Mouse (Mus musculus) common myeloid progenitor, adult 5-6 weeks (primary cell): ENCODE measurements around the gene Cdkl4. TPM values are rescaled to one million over a fixed set of nuclear protein-coding genes. Genes with fewer than 3 reads are reported as not detected.
A peak's percentile ranks its signal among the peaks of the same experiment; 100 is the strongest.
"Not testable (repeated sequence)": the region's sequence is repeated elsewhere in the genome, so short reads cannot be mapped to it uniquely, and the experiment has no call there.

Experiments used
- ATAC-seq: replicated peaks from 2 replicates; pipeline ENCODE4 v1.8.0; 2016; ENCODE audit warnings: low read depth, mild to moderate bottlenecking, moderate TSS enrichment, inconsistent platforms; ENCODE audit not compliant: poor library complexity, severe bottlenecking
- total RNA-seq: library from RNA; stranded (forward); fragments of 200-1000, 187-1606 nt; gene quantifications from 2 replicates; pipeline ENCODE4 v1.2.3, GENCODE M21; 2017

Gene Cdkl4
- total RNA-seq: not detected in 2 replicates

DNA sequence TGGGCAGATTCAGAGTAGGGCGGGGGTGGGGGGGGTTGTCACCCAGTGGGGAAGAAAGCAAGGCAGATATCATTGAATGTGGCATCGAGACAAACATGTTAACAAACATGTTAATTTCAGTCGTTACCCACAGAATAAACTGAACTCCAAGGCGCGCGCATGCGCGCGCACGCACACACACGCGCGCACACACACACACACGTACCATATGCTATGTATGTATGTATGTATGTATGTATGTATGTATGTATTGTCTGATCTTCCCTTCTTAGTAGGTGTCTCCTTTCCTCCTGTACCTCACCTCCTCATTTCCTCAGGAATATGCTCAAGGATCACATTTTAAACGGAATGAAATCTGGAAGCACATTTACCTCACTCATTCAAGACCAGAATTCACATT lies at the start of gene Cdkl4:
Gene Cdkl4, minus strand, starts transcription at position 175 of the 400 bp plus-strand sequence.
- no peak for ATAC-seq

DNA sequence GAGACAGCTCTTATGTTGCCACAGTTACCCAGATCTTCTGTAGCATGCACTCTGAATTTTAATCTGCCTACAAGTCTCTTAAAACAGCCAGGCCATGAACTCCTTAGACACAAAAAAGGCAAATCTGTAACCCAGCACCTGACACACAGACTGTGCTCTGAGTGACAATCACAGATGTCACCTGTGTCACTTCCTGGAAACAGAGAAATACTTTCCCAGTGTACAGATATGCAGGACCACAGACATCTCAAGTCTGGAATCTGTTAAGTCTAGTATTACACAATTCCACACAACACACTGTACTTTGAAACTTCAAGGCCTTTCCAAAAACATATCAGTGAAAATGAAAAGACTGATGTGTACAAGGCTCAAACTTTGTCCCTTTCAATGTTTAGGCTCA lies 47.4 kb upstream of the Cdkl4 start:
- ATAC-seq: no peak

DNA sequence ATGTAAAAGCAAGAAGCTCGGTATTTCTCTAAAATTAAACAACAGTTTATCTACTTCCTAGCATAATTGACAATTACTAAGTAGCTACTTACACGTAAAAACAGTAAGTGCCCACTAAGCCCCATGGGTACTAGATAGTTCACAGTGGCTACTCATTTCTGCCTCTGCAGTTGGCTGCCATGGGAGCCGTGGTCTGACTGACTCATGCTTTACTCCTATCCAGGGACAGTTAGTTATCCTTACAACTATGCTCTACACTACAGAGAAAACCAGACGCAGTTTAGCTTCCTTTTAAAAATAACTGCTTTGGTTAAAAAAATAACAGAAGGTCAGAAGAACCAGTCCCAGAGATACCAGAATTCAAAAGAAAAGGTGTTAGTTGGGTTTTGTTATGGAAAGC lies 44.1 kb upstream of the Cdkl4 start:
- no peak for ATAC-seq

DNA sequence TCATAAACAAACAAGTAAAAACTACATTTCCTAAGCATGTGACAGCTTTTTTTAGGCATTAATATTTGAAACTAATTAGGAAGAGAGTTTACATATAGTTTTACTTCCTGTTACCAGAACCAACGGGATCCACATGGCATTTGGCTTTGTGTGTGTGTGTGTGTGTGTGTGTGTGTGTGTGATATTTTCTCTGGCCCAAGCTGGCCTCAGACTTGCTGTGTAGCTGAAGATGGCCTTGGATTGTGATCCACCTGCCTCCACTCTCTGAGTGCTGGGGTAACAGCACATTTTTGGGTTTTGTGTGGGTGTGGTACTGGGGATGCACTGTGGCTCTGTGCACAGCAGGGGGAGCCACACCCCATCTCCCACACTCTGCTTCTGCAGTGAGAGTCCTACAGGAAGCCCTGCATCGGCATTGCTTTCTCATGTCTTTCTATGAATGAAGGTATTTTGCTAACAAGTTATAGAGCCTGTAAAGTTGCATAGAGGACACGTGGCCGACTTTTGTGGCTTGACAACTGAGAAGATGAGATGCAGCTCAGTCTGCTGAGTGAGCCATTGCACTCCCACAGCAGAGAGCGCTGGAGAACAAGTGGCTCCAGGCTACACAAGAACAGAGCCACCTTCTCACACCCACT lies 43.3 kb upstream of the Cdkl4 start:
- ATAC-seq: peak; percentile 99

DNA sequence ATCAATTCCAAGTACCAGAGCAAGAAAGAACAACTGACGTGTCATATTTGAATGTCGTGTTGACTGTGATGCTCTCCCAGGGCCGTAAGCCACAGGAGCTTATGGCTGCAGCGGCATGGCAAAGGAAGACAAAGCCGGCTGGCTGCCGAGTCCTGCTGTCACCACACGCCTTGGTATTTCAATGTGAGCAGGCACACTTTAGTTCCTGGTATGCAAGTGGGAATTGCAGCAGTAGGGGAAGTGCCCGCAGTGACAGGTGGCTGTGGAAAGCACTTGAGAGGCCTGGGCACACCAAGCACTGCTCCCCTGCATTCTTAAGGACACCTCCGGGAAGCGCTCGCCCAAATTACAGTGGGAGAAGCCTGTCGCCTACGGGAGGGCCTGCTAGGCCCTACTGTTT lies 41.9 kb upstream of the Cdkl4 start:
- no peak for ATAC-seq

DNA sequence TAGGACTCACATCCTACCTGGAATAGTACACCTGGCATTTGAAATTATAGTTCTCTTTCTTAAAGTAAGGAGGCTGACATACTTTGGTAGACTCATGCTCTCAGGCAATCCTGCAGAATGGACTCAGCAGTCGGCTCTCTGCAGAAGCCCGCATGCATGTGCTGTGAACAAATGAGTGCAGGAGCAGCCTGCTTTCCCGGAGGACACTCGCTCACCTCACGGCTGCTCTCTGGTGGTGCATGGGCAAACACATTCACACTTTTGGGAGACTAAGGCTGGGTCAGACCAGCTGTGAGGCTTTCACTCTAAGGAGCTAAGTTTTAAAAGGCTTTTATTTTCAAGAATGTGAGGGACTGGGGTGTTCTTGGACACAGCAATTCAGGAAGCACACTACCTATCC lies 41.3 kb upstream of the Cdkl4 start:
- ATAC-seq: no peak

DNA sequence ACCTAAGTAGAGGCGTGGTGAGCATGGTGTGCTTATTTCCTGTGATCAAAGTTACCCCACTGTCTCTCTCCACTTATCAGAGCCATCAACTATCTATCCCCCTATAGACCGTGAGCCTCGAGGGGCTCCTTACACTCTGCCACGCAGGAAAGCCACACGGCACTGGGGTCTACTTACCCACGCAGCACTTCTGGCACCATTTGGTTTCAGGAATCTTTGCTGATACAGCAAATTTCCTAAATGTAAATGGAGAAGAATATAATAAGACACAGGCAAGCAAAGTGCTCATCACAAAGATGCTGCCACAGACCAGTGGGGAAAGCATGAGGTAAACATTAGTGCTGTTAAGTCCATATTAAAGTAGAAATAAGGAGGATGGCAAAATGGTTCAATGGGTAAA lies 26.2 kb upstream of the Cdkl4 start:
- ATAC-seq: no peak

DNA sequence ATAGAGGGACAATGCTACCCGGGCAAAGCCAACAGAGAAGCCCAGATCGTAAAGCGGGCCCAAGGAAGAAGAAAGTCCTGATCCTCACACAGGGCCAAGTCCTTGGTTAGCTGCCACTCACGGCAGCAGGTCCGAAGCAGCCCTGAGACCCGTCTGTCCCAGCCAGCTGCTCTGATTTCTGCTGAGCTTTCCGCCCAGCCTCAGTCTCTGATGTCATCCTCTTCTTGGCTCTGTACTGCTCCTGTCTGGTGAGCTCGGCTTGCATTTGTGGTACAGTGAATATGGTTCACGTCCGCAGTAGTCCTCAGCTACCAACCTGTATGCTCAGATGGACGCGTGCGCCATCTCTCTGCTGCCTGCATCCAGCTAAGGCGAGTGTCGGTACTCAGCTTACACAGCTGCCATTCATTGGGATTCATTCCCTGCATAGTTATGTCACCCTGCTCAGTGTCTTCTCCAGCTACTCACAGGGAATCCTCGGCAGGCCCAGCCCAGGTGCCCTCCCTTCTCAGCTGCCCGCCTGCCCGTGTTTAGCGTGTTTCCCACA lies 25.5 kb upstream of the Cdkl4 start:
- ATAC-seq: no peak

DNA sequence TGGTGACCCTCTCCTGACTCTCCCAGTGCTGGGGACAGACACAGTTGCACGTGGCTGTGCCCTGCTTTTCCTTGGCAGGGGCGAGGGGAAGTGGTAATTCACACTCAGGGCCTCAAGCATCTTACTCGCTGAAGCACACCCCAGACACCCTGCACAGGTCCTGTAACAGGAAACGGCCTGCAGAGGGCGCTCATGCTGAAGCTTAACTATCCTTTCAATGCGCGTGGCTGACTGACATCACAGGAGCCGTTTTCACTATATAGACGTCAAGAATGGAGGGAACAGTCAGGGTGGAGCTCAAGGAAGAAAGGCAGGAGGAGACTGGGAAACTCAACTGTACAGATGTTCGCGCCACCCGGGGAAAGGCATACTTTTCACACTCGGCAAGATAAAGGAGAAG lies 23.8 kb upstream of the Cdkl4 start:
- ATAC-seq: 0 out of 2 replicates have a peak, but pooled peaks have one; percentile 42

DNA sequence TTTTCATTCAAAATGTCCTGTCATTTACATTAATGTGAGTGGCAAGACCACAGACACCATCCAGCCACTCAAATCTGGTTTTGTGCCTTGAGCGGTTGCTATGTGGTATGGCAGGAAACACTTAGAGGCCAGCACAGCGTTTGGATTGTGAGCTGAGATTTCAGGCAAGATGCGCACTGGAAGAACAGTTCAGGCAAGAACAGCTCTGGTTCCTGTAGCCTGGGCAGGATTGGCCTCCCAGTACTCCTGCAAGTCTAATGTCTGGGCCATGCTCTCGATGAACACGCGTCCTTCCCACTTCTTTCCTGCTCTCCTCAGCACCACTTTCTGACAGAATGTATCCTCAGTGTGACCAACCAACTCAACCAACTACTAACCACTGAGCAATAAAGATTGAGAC lies 5.4 kb upstream of the Cdkl4 start:
- no peak for ATAC-seq

DNA sequence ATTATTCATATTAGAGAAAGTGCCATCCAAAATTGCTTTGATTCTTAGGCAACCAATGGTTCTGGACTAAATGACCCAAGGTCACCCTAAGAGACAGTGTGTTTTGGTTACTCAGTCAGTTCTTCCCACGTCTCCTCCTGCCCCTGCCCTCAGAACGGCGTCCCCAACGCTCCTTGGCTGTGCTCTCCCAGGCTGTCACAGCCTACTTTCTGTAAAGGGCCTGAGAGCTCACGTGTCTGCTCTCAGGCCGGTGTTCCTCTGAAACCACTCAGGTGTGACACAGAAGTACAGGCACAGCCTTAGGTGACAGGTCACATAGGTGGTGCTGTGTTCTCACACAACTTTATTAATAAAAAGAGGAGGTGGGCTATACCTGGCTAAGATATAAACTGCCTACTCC lies 2.3 kb upstream of the Cdkl4 start:
- ATAC-seq: no peak

DNA sequence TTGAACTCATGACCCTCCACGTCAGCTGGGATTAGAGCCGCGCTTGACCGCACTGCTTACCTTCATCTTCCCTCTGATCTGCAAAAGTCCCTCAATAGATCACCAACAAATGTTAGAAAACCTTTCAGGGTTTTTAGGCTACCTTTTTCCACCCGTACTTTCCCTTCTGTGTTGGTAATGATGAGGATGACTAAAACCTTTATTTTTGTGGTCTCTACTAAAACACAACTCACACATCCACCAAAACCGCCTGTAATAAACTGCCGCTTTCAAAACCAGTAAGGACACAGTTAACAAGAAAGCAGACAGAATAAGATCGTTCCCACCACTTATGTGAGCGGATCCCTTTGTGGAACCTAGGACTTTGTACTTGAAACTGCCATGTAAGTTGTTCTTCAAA lies 1.5 kb upstream of the Cdkl4 start:
- ATAC-seq: no peak

DNA sequence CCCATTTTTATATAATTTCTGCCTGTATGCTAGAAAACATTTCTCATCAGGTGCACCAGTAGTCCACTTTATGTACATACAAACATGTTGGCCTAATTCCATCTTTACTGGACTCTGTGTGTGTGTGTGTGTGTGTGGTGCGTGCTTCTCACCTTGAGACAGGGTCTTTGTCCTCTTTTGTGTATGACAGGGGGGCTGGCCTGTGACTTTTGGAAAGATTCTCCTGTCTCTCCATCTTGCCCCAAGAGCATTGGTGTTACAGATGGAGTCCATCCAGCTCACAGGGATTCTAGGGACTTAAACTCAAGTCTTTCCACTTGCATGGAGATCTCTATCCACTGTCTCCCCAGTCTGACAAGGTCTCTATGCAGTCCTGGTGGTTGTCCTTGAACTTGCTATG lies 428 bp upstream of the Cdkl4 start:
- no peak for ATAC-seq

DNA sequence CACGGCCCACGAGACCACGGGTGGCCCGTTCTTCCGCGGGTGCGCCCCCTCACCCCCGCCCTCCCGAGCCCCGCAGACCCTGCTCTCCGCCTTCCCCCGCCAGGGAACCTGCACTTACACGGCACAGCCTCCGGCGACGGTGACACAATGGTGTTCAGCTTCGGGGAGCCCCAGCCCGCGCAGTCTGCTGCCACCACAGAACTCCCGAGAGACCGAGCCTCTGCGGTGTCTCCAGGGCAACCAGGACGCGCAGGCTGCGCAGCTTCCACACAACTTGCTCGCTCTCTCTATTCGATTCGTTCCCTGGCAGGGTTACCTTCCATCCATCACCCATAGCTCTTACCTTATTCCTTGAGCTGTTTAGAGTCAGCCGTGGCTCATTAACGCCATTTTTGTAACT lies 399 bp downstream of the Cdkl4 start:
- peak; percentile 96 for ATAC-seq

DNA sequence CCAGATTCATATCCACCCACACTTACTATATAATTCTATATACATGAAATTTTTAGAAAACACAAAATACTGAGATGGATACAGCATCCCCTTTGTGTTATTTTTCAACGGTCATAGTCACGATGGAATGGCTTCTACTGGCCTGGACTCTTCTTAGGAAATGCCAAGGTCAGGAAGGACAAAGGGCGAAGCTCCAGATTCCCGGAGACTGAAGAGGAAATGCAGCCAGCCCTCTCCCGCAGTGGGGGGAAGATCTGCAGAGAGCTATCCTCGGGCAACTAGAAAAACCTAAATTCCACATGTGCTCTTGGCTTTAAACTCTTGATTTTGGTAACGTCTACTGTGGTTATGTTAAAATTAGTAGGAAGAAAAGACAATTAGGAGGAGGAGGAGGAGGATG lies 2.6 kb downstream of the Cdkl4 start:
- ATAC-seq: no peak

DNA sequence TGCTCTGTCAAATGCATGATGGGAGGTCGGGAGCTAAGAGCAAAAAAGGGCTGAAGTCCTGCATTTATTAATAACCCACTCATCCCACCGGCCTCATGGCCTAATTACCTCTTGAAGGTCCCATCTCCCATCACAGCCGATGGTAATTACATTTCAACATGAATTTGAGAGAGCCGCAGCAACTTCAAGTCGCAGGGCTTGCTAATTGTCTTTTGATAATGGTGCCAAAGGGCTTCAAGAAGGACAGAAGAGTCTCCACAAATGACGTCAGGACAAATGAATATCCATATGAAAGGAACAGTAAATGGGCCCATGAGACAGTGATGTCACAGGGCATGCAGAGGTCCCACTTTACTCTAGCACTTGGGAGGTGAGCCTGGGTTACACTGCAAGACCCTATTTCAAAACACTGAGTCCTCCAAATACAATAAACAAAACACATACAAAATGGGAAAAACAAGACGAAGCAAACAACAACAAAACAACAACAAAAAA lies 3.1 kb downstream of the Cdkl4 start:
- ATAC-seq: no peak

DNA sequence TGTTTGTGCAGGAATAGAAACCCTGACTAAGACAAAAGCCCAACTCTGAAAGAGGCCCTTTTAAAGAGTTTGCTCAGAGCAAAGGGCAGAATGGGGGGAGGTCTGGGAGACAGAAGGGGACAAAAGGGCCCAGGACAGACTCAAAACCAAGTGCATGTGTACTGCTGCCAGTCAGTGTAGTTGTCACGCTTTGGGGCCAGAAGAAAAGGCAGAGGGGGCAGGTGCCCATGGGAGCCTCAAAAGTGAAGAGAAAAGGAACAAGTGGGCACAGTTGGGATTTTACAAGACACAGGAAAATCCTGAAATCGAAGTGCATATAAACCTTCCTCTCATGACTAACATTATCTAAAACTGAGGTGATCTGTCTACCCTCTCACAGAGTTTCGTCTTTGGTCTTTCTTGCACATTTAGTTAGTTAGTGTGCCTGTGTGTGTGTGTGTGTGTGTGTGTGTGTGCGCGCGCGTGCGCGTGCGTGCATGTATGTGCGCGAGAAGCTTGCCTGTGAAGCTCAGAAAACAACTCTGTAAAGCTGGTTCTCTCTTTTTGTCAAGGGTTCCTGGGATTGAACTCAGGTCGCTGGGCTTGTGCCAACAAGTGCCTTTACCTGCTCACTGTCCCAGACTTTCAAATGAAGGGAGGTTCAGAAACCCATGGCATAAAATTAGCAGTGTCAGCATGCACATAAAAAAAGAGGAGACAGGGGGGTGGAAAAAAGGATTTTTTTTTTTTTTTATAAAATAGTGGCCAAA lies 5.3 kb downstream of the Cdkl4 start:
- ATAC-seq: no peak

DNA sequence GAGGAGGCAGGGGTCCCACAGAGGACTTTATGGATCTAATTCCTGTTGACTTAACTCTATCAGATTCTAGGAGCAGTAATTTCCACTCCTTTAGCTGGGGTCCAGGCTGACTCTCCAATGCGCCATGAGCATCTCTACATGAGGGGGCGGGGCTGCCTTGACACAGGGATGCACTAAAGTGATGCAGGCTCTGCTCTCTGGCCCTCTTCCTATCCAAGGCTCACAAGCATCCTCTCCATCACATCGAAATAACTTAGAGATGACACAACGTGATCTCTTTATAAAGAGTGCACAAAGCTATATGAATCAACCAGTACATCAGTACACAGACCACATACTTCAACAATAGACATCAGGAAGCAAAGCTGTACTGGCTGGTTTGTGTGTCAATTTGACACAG lies 6.2 kb downstream of the Cdkl4 start:
- no peak for ATAC-seq

DNA sequence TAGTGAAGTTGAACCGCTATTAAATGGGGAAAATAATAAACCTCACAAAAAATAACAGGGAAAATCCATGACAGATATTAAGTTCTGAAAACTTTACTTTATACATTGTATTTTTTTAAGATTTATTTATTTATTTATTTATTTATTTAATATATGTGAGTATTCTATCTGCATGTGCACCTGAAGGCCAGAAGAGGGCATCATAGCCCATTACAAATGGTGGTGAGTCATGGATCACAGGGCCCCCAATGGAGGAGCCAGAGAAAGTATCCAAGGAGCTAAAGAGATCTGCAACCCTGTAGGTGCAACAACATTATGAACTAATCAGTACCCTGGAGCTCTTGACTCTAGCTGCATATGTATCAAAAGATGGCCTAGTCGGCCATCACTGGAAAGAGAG lies 7.9 kb downstream of the Cdkl4 start:
- ATAC-seq: not testable (repeated sequence)

DNA sequence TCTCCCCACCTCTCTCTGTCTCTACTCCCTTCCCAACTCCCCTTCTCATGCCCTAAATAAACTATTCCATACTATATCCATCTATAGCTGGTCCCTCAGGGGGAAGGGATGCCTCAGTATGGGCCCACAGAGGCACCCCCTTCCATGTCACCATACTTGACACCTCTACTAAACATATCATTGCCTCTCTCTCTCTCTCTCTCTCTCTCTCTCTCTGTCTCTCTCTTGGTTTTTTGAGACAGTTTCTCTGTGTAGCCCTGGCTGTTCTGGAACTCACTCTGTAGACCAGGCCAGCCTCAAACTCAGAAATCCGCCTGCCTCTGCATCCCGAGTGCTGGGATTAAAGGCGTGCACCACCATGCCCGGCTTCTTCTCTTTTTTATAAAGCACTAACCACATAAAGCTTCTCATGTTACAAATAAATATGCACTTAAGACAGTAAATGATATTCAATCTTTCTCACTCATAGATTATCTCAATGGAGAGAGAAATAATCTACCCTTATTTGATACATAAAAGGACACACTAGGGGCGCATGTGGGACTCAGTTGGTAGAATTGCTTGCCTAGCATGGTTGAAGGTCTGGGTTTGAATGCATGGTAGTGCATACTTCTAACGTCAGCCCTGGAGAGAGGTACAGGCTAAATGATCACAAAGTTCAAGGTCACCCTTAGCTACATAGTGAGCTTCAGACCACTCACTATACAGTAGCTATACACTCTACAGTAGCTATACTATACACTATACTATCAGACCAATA lies 8.6 kb downstream of the Cdkl4 start:
- no peak for ATAC-seq

DNA sequence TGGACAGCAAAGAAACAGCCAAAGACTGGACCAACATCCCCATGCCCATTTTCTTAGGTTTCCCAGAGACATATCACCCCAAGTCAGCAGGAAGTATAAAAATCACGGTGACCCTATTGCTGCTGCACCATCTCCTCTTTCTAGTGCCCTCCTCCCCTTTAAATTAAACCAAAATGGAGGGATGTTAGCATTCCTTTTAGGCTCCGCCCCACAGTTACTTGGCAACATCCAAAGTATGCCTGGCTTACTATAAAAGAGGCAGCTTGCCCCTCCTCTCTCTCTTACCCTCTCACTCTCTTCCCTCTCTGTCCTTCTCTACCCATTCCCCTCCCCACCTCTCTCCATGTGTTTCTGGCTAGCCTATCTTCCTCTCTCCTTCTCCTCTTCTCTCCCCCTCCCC lies 9.2 kb downstream of the Cdkl4 start:
- ATAC-seq: no peak
